Mouse (Mus musculus): ENCODE results near the gene Myt1l. TPM values are rescaled to one million over a fixed set of nuclear protein-coding genes. Genes with fewer than 3 reads are reported as not detected.

Gene Myt1l
- polyA plus RNA-seq, 1 experiment: not detected

DNA sequence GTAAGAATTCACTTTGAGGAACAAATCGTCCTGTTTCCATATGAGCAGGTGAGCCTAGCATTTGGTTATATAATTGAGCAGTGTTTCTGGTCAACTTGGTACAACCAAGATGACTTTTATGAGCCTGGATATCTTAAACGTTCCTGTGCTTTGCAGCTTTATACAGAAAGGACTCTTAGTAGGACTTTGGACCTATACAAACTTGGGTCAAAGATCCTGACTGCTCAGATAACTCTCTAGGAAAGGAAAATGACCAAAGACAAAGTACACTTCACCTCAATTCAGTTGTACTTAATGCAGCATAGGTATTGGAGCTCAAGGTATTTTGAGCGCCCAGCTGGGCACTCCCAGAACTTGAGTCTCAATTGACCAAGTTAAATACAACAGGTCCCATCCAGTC is 388.0 kb downstream of the Myt1l start:
- TF ChIP-seq POLR2A (IDR thresholded peaks at IDR 0.05; ENCODE audit: borderline replicate concordance, low read depth, low read length): no peak
- Histone ChIP-seq H3K4me1 (ENCODE audit: control insufficient read depth, insufficient read depth, low read length) (no peaks in the 10 kb centered on the region), H3K27ac (ENCODE audit: insufficient read depth, low read depth, low read length) (no peak overlapping the region), H3K4me3 (ENCODE audit: insufficient read depth, low read length) (no peak overlapping the region)

- no peak overlapping the region for H3K4me3 ChIP-seq (ENCODE audit: insufficient read depth, low read length)
- H3K27ac ChIP-seq (ENCODE audit: insufficient read depth, low read depth, low read length): no peak overlapping the region
- TF ChIP-seq CTCF (IDR thresholded peaks at IDR 0.05; ENCODE audit: low read depth, low read length) (no peak), POLR2A (IDR thresholded peaks at IDR 0.05; ENCODE audit: borderline replicate concordance, low read depth, low read length) (no peak)
- H3K4me1 ChIP-seq (ENCODE audit: control insufficient read depth, insufficient read depth, low read length): no peaks in the 10 kb centered on the region
Observed at GRCm38 (mm10) chr12:29916807-29917206, 388.6 kb downstream of the Myt1l start.

- H3K4me3 ChIP-seq (ENCODE audit: insufficient read depth, low read length): no peak overlapping the region
- H3K27ac ChIP-seq (ENCODE audit: insufficient read depth, low read depth, low read length): no peak overlapping the region
- H3K4me1 ChIP-seq (ENCODE audit: control insufficient read depth, insufficient read depth, low read length): no peaks in the 10 kb centered on the region
- no peak for TF ChIP-seq CTCF (IDR thresholded peaks at IDR 0.05; ENCODE audit: low read depth, low read length)
- no peak for TF ChIP-seq POLR2A (IDR thresholded peaks at IDR 0.05; ENCODE audit: borderline replicate concordance, low read depth, low read length)
Observed at GRCm38 (mm10) chr12:29920298-29920697, 392.1 kb downstream of the Myt1l start.

GRCm38 (mm10) chr12:29921481-29921880 is 393.3 kb downstream of the Myt1l start:
- no peak for TF ChIP-seq CTCF (IDR thresholded peaks at IDR 0.05; ENCODE audit: low read depth, low read length)
- no peak for TF ChIP-seq POLR2A (IDR thresholded peaks at IDR 0.05; ENCODE audit: borderline replicate concordance, low read depth, low read length)
- H3K27ac ChIP-seq (ENCODE audit: insufficient read depth, low read depth, low read length): no peak overlapping the region
- no peak overlapping the region for H3K4me3 ChIP-seq (ENCODE audit: insufficient read depth, low read length)
- no peaks in the 10 kb centered on the region for H3K4me1 ChIP-seq (ENCODE audit: control insufficient read depth, insufficient read depth, low read length)

DNA sequence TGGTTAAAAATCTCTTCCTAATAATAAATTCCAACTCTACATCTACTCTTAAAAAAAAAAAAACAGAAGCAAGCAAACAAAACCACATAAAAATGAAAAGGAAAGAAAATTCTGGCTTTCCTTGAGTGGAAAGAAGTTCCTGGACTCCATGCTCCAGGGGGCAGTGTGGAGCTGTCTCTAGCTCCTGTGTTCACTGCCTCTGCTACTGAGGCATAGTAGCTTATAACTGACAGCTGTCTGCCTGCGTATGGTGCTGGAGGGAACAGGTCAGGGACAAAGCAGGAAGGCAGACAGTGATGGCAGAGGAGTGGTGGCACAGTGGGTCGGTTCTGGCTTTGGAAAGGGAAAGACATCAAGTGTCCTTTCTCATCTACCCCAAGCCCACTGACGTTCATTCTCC is 398.7 kb downstream of the Myt1l start:
- no peak overlapping the region for H3K4me3 ChIP-seq (ENCODE audit: insufficient read depth, low read length)

GRCm38 (mm10) chr12:29930591-29930990 is 402.4 kb downstream of the Myt1l start:
- Histone ChIP-seq H3K27ac (ENCODE audit: insufficient read depth, low read depth, low read length) (no peak overlapping the region), H3K4me3 (ENCODE audit: insufficient read depth, low read length) (no peak overlapping the region), H3K4me1 (ENCODE audit: control insufficient read depth, insufficient read depth, low read length) (no peaks in the 10 kb centered on the region)
- TF ChIP-seq CTCF (IDR thresholded peaks at IDR 0.05; ENCODE audit: low read depth, low read length): no peak
- no peak for TF ChIP-seq POLR2A (IDR thresholded peaks at IDR 0.05; ENCODE audit: borderline replicate concordance, low read depth, low read length)

More for the DNA sequence above, 398.7 kb downstream of the Myt1l start:
- no peak overlapping the region for H3K27ac ChIP-seq (ENCODE audit: insufficient read depth, low read depth, low read length)
- no peaks in the 10 kb centered on the region for H3K4me1 ChIP-seq (ENCODE audit: control insufficient read depth, insufficient read depth, low read length)
- TF ChIP-seq POLR2A (IDR thresholded peaks at IDR 0.05; ENCODE audit: borderline replicate concordance, low read depth, low read length): no peak
- no peak for TF ChIP-seq CTCF (IDR thresholded peaks at IDR 0.05; ENCODE audit: low read depth, low read length)

DNA sequence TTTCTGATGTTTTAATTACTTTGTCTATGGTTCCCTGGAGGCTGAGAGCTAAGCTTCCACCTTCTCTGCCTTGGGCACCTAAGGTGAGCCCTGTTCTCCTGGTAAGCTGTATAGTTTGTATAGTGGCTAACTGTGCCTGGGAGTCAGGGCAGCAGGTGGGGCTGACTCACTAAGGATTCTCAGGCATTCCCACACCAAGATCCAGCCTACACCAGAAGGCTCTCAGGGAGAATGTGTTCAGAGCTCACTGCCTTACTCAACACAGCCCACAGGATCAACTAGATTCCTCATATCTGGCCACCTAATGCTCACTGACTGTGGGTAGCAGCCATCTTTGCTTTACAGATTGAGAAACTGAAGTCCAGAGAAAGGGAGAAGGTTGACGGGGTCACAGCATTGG is 404.8 kb downstream of the Myt1l start:
- no peak overlapping the region for H3K27ac ChIP-seq (ENCODE audit: insufficient read depth, low read depth, low read length)
- no peak for TF ChIP-seq POLR2A (IDR thresholded peaks at IDR 0.05; ENCODE audit: borderline replicate concordance, low read depth, low read length)
- TF ChIP-seq CTCF (IDR thresholded peaks at IDR 0.05; ENCODE audit: low read depth, low read length): no peak
- no peak overlapping the region for H3K4me3 ChIP-seq (ENCODE audit: insufficient read depth, low read length)
- H3K4me1 ChIP-seq (ENCODE audit: control insufficient read depth, insufficient read depth, low read length): no peaks in the 10 kb centered on the region

DNA sequence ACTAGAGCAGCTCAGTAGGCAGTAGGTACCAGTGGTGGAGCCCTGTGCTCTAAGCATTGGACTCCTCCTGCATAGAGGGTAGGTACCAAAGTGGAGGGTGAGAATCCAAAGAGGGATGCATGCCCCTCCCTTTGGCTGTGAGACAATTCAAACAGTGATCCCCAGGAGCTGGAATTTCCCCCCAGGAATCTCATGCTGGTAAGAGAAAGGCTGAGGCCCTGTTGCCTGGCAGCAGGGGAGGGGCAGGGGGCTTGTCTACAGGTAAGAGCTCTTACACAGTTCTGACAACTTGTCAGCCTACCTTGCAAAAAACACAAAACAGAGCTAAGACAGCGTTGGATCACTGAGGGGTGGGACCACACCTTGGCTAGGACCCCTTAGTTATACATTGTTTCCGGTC is 405.3 kb downstream of the Myt1l start:
- TF ChIP-seq POLR2A (IDR thresholded peaks at IDR 0.05; ENCODE audit: borderline replicate concordance, low read depth, low read length) (no peak), CTCF (IDR thresholded peaks at IDR 0.05; ENCODE audit: low read depth, low read length) (no peak)
- H3K27ac ChIP-seq (ENCODE audit: insufficient read depth, low read depth, low read length): no peak overlapping the region

DNA sequence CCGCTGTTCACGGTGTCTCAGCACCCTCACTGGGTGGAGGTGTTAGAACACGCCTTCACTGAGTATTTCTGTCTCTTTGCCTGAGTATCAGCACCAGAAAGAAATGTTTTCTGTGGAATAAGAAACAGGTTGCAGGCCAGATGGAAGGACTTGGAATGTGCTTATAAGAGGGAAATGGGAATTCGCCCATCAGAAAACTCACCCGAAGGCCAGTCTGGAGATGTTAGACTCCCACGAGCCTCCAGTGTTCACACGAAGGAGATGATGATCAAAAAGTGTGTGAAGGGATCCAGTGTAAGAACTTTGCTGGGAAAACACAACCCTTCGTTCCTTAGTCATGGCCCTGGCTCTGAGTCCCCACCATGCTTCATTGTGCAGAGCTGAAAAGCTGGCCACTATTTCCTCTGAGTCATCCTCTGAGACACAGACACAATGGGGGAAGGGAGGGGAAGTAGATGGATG is 406.0 kb downstream of the Myt1l start:
- no peaks in the 10 kb centered on the region for H3K4me1 ChIP-seq (ENCODE audit: control insufficient read depth, insufficient read depth, low read length)
- H3K4me3 ChIP-seq (ENCODE audit: insufficient read depth, low read length): no peak overlapping the region
- H3K27ac ChIP-seq (ENCODE audit: insufficient read depth, low read depth, low read length): no peak overlapping the region
- TF ChIP-seq CTCF (IDR thresholded peaks at IDR 0.05; ENCODE audit: low read depth, low read length) (no peak), POLR2A (IDR thresholded peaks at IDR 0.05; ENCODE audit: borderline replicate concordance, low read depth, low read length) (no peak)

More for the DNA sequence above, 405.3 kb downstream of the Myt1l start:
- no peak overlapping the region for H3K4me3 ChIP-seq (ENCODE audit: insufficient read depth, low read length)
- H3K4me1 ChIP-seq (ENCODE audit: control insufficient read depth, insufficient read depth, low read length): no peaks in the 10 kb centered on the region

DNA sequence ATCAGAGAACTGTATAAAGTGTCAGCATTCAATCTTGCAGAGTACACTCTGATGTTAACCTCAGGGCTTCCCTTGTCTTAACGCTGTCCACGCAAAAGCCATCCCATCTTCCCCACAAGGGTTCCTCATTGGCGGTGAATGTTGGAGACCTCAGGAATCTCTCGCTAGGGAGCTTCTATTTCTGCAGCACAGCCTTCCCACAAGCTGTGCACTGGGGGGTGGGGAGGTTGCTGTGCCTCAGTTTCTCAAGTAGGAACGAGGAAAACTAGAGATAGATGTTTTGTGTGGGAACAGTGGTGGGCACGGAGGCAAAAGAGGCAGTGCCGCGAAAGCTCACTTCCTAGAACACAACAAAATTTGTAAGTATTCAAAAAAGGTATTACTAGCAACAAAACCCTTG is 409.1 kb downstream of the Myt1l start, which contains the start of gene Pxdn:
Gene Pxdn, plus strand, starts transcription at position 301 of the 400 bp plus-strand sequence.
- no peaks in the 10 kb centered on the region for H3K4me1 ChIP-seq (ENCODE audit: control insufficient read depth, insufficient read depth, low read length)
- no peak within 1 kb of the TSS for H3K4me3 ChIP-seq (ENCODE audit: insufficient read depth, low read length)
- TF ChIP-seq CTCF (IDR thresholded peaks at IDR 0.05; ENCODE audit: low read depth, low read length) (no peak), POLR2A (IDR thresholded peaks at IDR 0.05; ENCODE audit: borderline replicate concordance, low read depth, low read length) (no peak)
- no peak within 1 kb of the TSS for H3K27ac ChIP-seq (ENCODE audit: insufficient read depth, low read depth, low read length)

Data from bone marrow macrophage, adult 2 months (primary cell).